Mouse (Mus musculus) subcutaneous adipose tissue, adult 2 months (tissue): ENCODE measurements around the gene Ralgapa2. TPM values are rescaled to one million over a fixed set of nuclear protein-coding genes. Genes with fewer than 3 reads are reported as not detected.

Experiments
- polyA plus RNA-seq: library from polyadenylated mRNA; depleted of rRNA; stranded (reverse); fragments of >200 nt; gene quantifications from 2 replicates; pipeline ENCODE4 v1.2.3, GENCODE M21; 2012; ENCODE audit warnings: low replicate concordance; rRNA removed

The Ralgapa2 gene
- 19.1 and 26.6 TPM in 2 replicates for polyA plus RNA-seq

GRCm38 (mm10) chr2:146511911-146512580 lies at the start of gene Ralgapa2:
Ralgapa2 (minus strand) TSS chr2:146512344.

GRCm38 (mm10) chr2:146221076-146221928 lies 290.8 kb downstream of the Ralgapa2 start, which contains the start of gene Insm1:
Insm1 (plus strand) TSS chr2:146221921.

